Mouse (Mus musculus) CH12.LX (cell line): ENCODE measurements at regions not wholly inside any gene's neighbourhood (a gene's known extent, or its start where the extent isn't known, plus 50 kb on each side); places are given as distances from the start of the nearest gene placed in this dataset.

Experiments used
- DNase-seq: peaks from one replicate; pipeline ENCODE4 v3.0.0-alpha.2; 2013; ENCODE audit errors: extremely low read depth
- H3K27ac ChIP-seq: 2 replicates; pipeline ENCODE4 v1.5.1; 2012; ENCODE audit warnings: low read depth, mild to moderate bottlenecking, control low read depth, moderate library complexity; ENCODE audit not compliant: insufficient read depth
- H3K27me3 ChIP-seq: replicated peaks from 2 replicates; pipeline ENCODE3; 2012; ENCODE audit warnings: inconsistent platforms
- H3K36me3 ChIP-seq, 2 experiments: replicated peaks in 1 of 2; 2 replicates each; pipeline versions ENCODE3 to v1.6.1; 2012; ENCODE audit warnings: inconsistent platforms in 1 of 2, low read length in 1 of 2, mild to moderate bottlenecking in 1 of 2, mixed read lengths in 1 of 2, moderate library complexity in 1 of 2; ENCODE audit not compliant: control insufficient read depth in 1 of 2, insufficient read depth in 1 of 2
- H3K4me1 ChIP-seq, 2 experiments: 2 replicates each; pipeline ENCODE4 v1.6.1; 2012; ENCODE audit warnings: inconsistent platforms in 1 of 2, moderate library complexity in 1 of 2; ENCODE audit not compliant: insufficient read depth in 2 of 2, control insufficient read depth in 1 of 2
- H3K4me2 ChIP-seq: 2 replicates; pipeline ENCODE4 v1.6.1; 2012; ENCODE audit warnings: low read depth, mild to moderate bottlenecking, control low read depth; ENCODE audit not compliant: poor library complexity, insufficient read depth, severe bottlenecking
- H3K4me3 ChIP-seq, 3 experiments: fragments of 150-350 bp in 1 of 3; sonication (generic) in 1 of 3; replicated peaks in 1 of 3; 2 replicates each; pipeline versions ENCODE3 to v1.5.1; 2011 to 2012; ENCODE audit warnings: low read depth in 2 of 3, low read length in 2 of 3, mild to moderate bottlenecking in 2 of 3, moderate library complexity in 2 of 3, control low read depth in 1 of 3, improper control_type of control experiment in 1 of 3, inconsistent platforms in 1 of 3, mixed read lengths in 1 of 3; ENCODE audit not compliant: poor library complexity in 1 of 3
- H3K79me2 ChIP-seq: replicated peaks from 2 replicates; pipeline ENCODE4 v1.6.1; 2012; ENCODE audit warnings: mild to moderate bottlenecking, moderate library complexity; ENCODE audit not compliant: control insufficient read depth, poor library complexity, insufficient read depth, severe bottlenecking; ENCODE audit errors: extremely low read depth
- H3K9ac ChIP-seq: 2 replicates; pipeline ENCODE4 v1.6.1; 2012; ENCODE audit warnings: low read depth, mild to moderate bottlenecking, control low read depth, moderate library complexity; ENCODE audit not compliant: insufficient read depth
- H3K9me3 ChIP-seq: replicated peaks from 2 replicates; pipeline ENCODE3; 2012; ENCODE audit warnings: low read length, inconsistent platforms, mixed read lengths
- CHD1 ChIP-seq: IDR thresholded peaks from 2 replicates; pipeline ENCODE4 v1.6.1; 2012; ENCODE audit warnings: low read depth, low read length, improper control_type of control experiment, inconsistent platforms
- CHD2 ChIP-seq: IDR thresholded peaks from 2 replicates; pipeline ENCODE4 v1.6.1; 2011; ENCODE audit warnings: low read length, improper control_type of control experiment
- CTCF ChIP-seq, 2 experiments: IDR thresholded peaks in 1 of 2; conservative IDR thresholded peaks in 1 of 2; 2 replicates each; pipeline ENCODE4 v1.5.1; 2011 to 2012; ENCODE audit warnings: low read depth in 2 of 2, low read length in 2 of 2, improper control_type of control experiment in 1 of 2, inconsistent platforms in 1 of 2, mild to moderate bottlenecking in 1 of 2, moderate library complexity in 1 of 2
- ELF1 ChIP-seq: IDR thresholded peaks from 2 replicates; pipeline ENCODE4 v1.6.1; 2014; ENCODE audit warnings: low read depth, mild to moderate bottlenecking, inconsistent platforms, low read length, improper control_type of control experiment
- EP300 ChIP-seq: IDR thresholded peaks from 2 replicates; pipeline ENCODE4 v1.6.1; 2011; ENCODE audit warnings: low read length, improper control_type of control experiment
- ETS1 ChIP-seq: conservative IDR thresholded peaks from 2 replicates; pipeline ENCODE4 v1.6.1; 2012; ENCODE audit warnings: low read depth, mild to moderate bottlenecking, inconsistent platforms, low read length, improper control_type of control experiment, moderate library complexity
- IRF4 ChIP-seq: IDR thresholded peaks from 2 replicates; pipeline ENCODE4 v1.6.1; 2014; ENCODE audit warnings: low read depth, mild to moderate bottlenecking, inconsistent platforms, low read length, improper control_type of control experiment
- JUN ChIP-seq: IDR thresholded peaks from 2 replicates; pipeline ENCODE4 v1.6.1; 2011; ENCODE audit warnings: low read depth, mild to moderate bottlenecking, low read length, improper control_type of control experiment, moderate library complexity; ENCODE audit not compliant: insufficient read depth
- JUND ChIP-seq: conservative IDR thresholded peaks from 2 replicates; pipeline ENCODE4 v1.6.1; 2011; ENCODE audit warnings: low read depth, low read length, improper control_type of control experiment
- KAT2A ChIP-seq: IDR thresholded peaks from 2 replicates; pipeline ENCODE4 v1.6.1; 2012; ENCODE audit warnings: low read length, improper control_type of control experiment, inconsistent platforms; ENCODE audit not compliant: insufficient replicate concordance
- MAX ChIP-seq: IDR thresholded peaks from 2 replicates; pipeline ENCODE4 v1.6.1; 2011; ENCODE audit warnings: low read length, improper control_type of control experiment
- MYC ChIP-seq: IDR thresholded peaks from 2 replicates; pipeline ENCODE4 v1.6.1; 2011; ENCODE audit warnings: low read depth, mild to moderate bottlenecking, improper control_type of control experiment, low read length
- NELFE ChIP-seq: IDR thresholded peaks from 2 replicates; pipeline ENCODE4 v1.6.1; 2011; ENCODE audit warnings: low read depth, low read length, improper control_type of control experiment
- NRF1 ChIP-seq: IDR thresholded peaks from 2 replicates; pipeline ENCODE4 v1.6.1; 2014; ENCODE audit warnings: low read depth, mild to moderate bottlenecking, inconsistent platforms, low read length, improper control_type of control experiment, moderate library complexity
- POLR2A ChIP-seq: IDR thresholded peaks from 2 replicates; pipeline ENCODE4 v1.6.1; 2011; ENCODE audit warnings: low read depth, mild to moderate bottlenecking, improper control_type of control experiment, low read length
- POLR2AphosphoS2 ChIP-seq: IDR thresholded peaks from 2 replicates; pipeline ENCODE4 v1.6.1; 2011; ENCODE audit warnings: low read depth, low read length, improper control_type of control experiment
- RAD21 ChIP-seq: IDR thresholded peaks from 2 replicates; pipeline ENCODE4 v1.6.1; 2011; ENCODE audit warnings: low read depth, mild to moderate bottlenecking, low read length, improper control_type of control experiment, moderate library complexity
- SMC3 ChIP-seq: IDR thresholded peaks from 2 replicates; pipeline ENCODE4 v1.6.1; 2011; ENCODE audit warnings: low read depth, low read length, improper control_type of control experiment
- TBP ChIP-seq: conservative IDR thresholded peaks from 2 replicates; pipeline ENCODE4 v1.6.1; 2011; ENCODE audit warnings: low read depth, low read length, improper control_type of control experiment
- USF2 ChIP-seq: conservative IDR thresholded peaks from 2 replicates; pipeline ENCODE4 v1.6.1; 2011; ENCODE audit warnings: low read depth, low read length, improper control_type of control experiment
- ZKSCAN1 ChIP-seq: IDR thresholded peaks from 2 replicates; pipeline ENCODE4 v1.6.1; 2012; ENCODE audit warnings: low read depth, inconsistent platforms, low read length, improper control_type of control experiment, borderline replicate concordance
- dilution Hi-C: fragments of 300-500 bp; cut with MboI; formaldehyde crosslinking; loops from 2 replicates; pipeline ENCODE4 v1.14.3; 2020; ENCODE audit warnings: low sequenced_read_pairs; ENCODE audit not compliant: extremely low pct_unique_long_range_greater_than_20kb, extremely low pct_ligation_motif_present
- in situ Hi-C: fragments of 300-500 bp; cut with MboI; formaldehyde crosslinking; loops from 3 replicates; pipeline ENCODE4 v1.14.3; 2019; ENCODE audit warnings: low sequenced_read_pairs, low pct_ligation_motif_present, low pct_unique_long_range_greater_than_20kb, mixed read lengths

DNA sequence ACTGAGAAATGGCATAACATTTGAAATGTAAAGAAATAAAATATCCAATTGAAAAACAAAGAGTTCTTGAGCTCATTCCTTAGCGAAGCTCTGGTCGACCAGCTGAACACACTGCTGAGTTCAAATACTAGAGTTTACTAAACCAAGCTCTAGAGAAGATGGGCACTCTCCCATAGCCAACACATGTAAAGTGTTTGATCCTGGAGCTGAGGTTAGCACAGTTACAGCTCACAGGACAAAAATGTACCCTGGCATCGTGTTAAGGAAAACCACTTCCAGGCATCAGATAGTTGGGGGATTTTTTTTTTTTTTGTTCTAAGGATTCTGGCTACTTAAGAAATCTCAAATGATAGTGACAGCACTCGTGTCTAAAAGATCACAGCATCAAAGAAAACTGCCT lies 445.6 kb downstream of the Synb start:
- in situ Hi-C loops (no loop called here), dilution Hi-C loops (no loop called here)
- no peak overlapping the region for H3K27ac ChIP-seq
- TF ChIP-seq IRF4 (no peak), TBP (no peak), MYC (no peak), SMC3 (no peak), ELF1 (no peak), CHD1 (no peak), CHD2 (no peak), RAD21 (no peak), NELFE (no peak), JUND (no peak), ETS1 (no peak), CTCF (conservative IDR thresholded peaks at IDR 0.05 in 1 of 2, IDR thresholded peaks at IDR 0.05 in 1 of 2; ENCODE audit: low read depth in 2 of 2, low read length in 2 of 2) (no peak), JUN (no peak), EP300 (no peak), MAX (no peak), KAT2A (no peak), POLR2A (no peak), USF2 (no peak)
- H3K36me3 ChIP-seq = no peaks in the 10 kb centered on the region
- no peaks in the 10 kb centered on the region for H3K79me2 ChIP-seq
- no peak for DNase-seq
- H3K9me3 ChIP-seq = no peaks in the 10 kb centered on the region
- H3K27me3 ChIP-seq = no peaks in the 10 kb centered on the region
- no peaks in the 10 kb centered on the region for H3K4me1 ChIP-seq
- no peak overlapping the region for H3K4me3 ChIP-seq
- H3K9ac ChIP-seq = no peak overlapping the region
- H3K4me2 ChIP-seq = no peak overlapping the region

DNA sequence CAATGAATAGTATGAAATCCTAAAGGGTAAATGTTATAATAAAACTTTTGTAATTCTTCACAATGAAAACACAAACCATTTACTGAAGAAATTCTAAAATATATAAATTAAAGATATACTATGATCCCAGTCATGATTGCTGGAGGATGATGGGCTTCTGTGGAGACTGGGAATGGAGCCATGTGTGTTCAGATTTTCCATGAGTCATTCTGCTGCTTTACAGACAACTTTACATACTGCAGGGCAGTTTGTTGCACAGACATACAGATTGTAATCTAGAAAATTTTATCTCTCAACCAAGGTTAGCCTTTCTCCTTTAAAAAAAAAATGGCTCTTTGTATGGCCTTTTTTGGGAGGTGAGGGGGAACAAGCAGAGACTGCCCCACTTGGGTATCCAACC lies 446.5 kb downstream of the Synb start:
- no peak overlapping the region for H3K4me3 ChIP-seq
- no peaks in the 10 kb centered on the region for H3K9me3 ChIP-seq
- no peak overlapping the region for H3K27ac ChIP-seq
- dilution Hi-C loops = no loop called here
- no peak overlapping the region for H3K4me2 ChIP-seq
- peaks cover 2% of the 10 kb centered on the region for H3K27me3 ChIP-seq
- DNase-seq = no peak
- no peak for TF ChIP-seq ZKSCAN1
- TF ChIP-seq NRF1 = no peak
- TF ChIP-seq POLR2A = no peak
- TF ChIP-seq POLR2AphosphoS2 = no peak
- TF ChIP-seq, all 38 proteins: peak for 0
- in situ Hi-C loops = no loop called here
- Histone ChIP-seq H3K79me2 (no peaks in the 10 kb centered on the region), H3K9ac (no peak overlapping the region), H3K36me3 (no peaks in the 10 kb centered on the region), H3K4me1 (no peaks in the 10 kb centered on the region)
